Mouse (Mus musculus): ENCODE results near the gene Gm20696. TPM values are rescaled to one million over a fixed set of nuclear protein-coding genes. Genes with fewer than 3 reads are reported as not detected.

Gm20696 gene
- polyA plus RNA-seq, 1 experiment: 2.8 TPM

DNA sequence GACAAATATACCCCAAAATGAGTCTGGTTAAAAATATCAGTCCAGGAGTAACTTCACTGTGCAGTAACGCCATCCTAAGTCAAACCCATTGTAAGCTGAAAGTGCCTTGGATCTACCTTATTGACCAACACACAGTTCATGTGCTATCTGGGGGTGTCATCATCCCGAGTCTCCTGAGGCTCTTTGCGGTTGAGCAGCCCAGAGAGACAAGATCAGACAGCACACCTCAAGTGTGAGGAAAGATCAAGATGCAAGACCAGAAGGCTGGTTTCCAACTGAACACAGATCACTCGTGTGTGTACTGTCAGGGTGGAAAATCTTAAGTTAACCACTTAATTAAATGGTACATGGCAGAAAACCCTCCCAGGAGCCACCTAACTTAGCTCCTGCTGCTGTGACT, 382.6 kb downstream of the Gm20696 start:
- no peaks in the 10 kb centered on the region for H3K4me1 ChIP-seq (ENCODE audit: control insufficient read depth, insufficient read depth, low read length)
- no peak for DNase-seq

DNA sequence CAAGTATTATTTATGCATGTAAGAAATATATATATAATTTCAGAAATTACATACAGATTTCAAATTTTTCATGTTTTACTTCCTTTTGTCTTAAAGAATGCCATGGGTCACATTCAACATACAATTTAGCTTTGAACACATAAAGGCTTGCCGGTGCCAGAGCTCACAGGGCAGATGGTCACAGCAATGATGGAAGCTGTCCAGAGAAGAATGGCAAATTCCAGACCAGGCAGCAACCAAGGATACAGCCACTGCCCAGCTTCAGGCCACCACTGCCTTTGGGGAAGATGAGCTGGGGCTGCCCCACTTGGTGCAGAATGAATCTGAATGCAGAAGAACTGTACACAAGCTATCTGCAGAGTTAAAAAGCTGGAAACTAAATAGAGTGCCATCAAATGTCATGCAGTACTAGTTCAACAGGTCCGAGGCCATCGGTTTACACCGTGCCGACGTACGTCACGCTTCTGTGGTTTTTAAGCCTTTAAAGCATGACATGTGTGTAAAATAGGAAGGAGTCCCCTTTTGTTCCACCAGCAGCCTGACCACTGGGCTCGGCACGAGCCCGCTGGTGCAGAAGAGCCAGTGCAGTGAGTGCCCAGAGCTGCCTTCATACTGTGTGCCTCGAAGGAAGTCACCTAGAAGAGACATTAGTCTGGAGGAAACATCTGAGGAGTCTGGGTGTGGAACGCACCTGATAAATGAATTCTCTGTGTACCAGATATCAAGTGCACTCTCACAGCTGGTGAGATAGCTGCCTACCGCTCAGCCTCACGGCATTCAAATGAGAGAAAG, 383.5 kb downstream of the Gm20696 start:
- TF ChIP-seq CTCF (IDR thresholded peaks at IDR 0.05; ENCODE audit: borderline replicate concordance, insufficient read depth, low read depth, low read length) (no peak), POLR2A (IDR thresholded peaks at IDR 0.05; ENCODE audit: borderline replicate concordance, insufficient read depth, low read length) (no peak)
- Histone ChIP-seq H3K27ac (ENCODE audit: insufficient read depth, low read length) (no peak overlapping the region), H3K4me3 (replicated peaks; ENCODE audit: insufficient read depth, low read depth, low read length) (no peak overlapping the region), H3K4me1 (ENCODE audit: control insufficient read depth, insufficient read depth, low read length) (no peaks in the 10 kb centered on the region), H3K27me3 (ENCODE audit: control insufficient read depth, insufficient read depth, low read length) (no peaks in the 10 kb centered on the region)
- no peak for DNase-seq
- 49% methylated on average over 15 of the region's 15 CpGs for WGBS

More for the DNA sequence above, 382.6 kb downstream of the Gm20696 start:
- Histone ChIP-seq H3K4me3 (replicated peaks; ENCODE audit: insufficient read depth, low read depth, low read length) (no peak overlapping the region), H3K27ac (ENCODE audit: insufficient read depth, low read length) (no peak overlapping the region), H3K27me3 (ENCODE audit: control insufficient read depth, insufficient read depth, low read length) (no peaks in the 10 kb centered on the region)
- TF ChIP-seq POLR2A (IDR thresholded peaks at IDR 0.05; ENCODE audit: borderline replicate concordance, insufficient read depth, low read length) (no peak), CTCF (IDR thresholded peaks at IDR 0.05; ENCODE audit: borderline replicate concordance, insufficient read depth, low read depth, low read length) (no peak)
- WGBS: 92% methylated on average over 4 of the region's 4 CpGs

DNA sequence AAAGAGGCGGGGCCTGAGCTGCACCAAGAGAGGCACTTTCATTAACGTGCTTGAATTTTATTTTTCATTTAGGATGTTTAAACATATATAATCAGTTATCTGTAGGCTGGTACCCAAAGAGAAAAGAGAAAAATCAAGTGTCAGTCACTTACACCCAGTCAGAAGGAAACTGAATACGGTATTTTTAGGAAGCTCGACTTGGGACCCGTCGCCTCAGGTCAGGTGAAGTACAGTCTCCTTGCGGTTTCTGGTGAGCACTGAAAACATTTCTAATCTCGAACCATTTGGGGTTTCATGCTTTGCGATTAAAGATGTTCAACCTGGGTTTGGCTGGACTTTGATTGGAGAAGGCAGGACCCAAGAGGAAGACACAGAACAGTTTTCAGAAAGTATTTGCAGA, 385.2 kb downstream of the Gm20696 start:
- no peak overlapping the region for H3K4me3 ChIP-seq (replicated peaks; ENCODE audit: insufficient read depth, low read depth, low read length)
- H3K27ac ChIP-seq (ENCODE audit: insufficient read depth, low read length): no peak overlapping the region
- no peaks in the 10 kb centered on the region for H3K27me3 ChIP-seq (ENCODE audit: control insufficient read depth, insufficient read depth, low read length)
- TF ChIP-seq CTCF (IDR thresholded peaks at IDR 0.05; ENCODE audit: borderline replicate concordance, insufficient read depth, low read depth, low read length) (no peak), POLR2A (IDR thresholded peaks at IDR 0.05; ENCODE audit: borderline replicate concordance, insufficient read depth, low read length) (no peak)
- no peak for DNase-seq
- no peaks in the 10 kb centered on the region for H3K4me1 ChIP-seq (ENCODE audit: control insufficient read depth, insufficient read depth, low read length)
- 94% methylated on average over 9 of the region's 9 CpGs for WGBS

DNA sequence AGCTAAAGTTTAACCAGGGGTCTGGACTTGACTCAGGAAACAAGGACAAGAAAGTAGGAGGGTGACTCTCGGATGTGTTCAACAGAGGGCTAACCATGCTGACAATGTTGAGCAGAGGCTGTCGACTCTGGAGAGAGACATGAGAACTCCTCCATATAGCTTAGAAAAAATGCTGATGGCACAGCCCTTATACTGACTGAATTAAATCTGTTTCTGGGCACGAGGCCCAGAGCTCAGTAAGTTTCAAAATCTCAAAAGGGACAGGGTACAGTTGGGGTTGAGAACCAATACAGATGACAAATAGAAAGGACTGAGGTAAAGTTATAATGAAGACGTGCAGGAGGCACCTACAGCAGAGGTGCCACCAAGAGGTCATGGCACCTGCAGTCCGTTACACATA, 386.0 kb downstream of the Gm20696 start:
- no peak for DNase-seq
- no peak overlapping the region for H3K27ac ChIP-seq (ENCODE audit: insufficient read depth, low read length)
- H3K4me1 ChIP-seq (ENCODE audit: control insufficient read depth, insufficient read depth, low read length): no peaks in the 10 kb centered on the region
- no peak overlapping the region for H3K4me3 ChIP-seq (replicated peaks; ENCODE audit: insufficient read depth, low read depth, low read length)
- WGBS: 59% methylated on average over 5 of the region's 5 CpGs
- TF ChIP-seq POLR2A (IDR thresholded peaks at IDR 0.05; ENCODE audit: borderline replicate concordance, insufficient read depth, low read length) (no peak), CTCF (IDR thresholded peaks at IDR 0.05; ENCODE audit: borderline replicate concordance, insufficient read depth, low read depth, low read length) (no peak)
- H3K27me3 ChIP-seq (ENCODE audit: control insufficient read depth, insufficient read depth, low read length): no peaks in the 10 kb centered on the region

DNA sequence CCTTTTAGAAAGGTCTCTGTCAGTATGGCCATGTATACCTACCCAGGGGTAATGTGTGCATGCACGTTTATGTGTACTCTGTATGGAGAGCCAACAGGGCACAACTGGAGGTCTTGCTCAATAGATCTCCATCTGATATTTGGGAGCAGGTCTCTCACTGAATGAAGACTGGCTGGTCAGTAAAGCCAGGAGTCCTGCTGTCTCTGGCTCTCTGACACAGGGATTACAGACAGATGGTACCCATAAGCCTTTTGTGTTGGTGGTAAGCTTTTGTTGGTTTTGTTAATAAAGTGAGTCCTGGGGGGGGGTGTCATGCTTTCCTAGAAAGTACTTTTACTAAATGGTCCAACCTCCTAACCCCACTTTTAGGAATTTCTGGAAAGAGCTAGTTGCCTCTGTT, 389.3 kb downstream of the Gm20696 start:
- Histone ChIP-seq H3K27me3 (ENCODE audit: control insufficient read depth, insufficient read depth, low read length) (no peaks in the 10 kb centered on the region), H3K27ac (ENCODE audit: insufficient read depth, low read length) (no peak overlapping the region), H3K4me1 (ENCODE audit: control insufficient read depth, insufficient read depth, low read length) (no peaks in the 10 kb centered on the region), H3K4me3 (replicated peaks; ENCODE audit: insufficient read depth, low read depth, low read length) (no peak overlapping the region)
- no peak for DNase-seq
- TF ChIP-seq POLR2A (IDR thresholded peaks at IDR 0.05; ENCODE audit: borderline replicate concordance, insufficient read depth, low read length): no peak
- TF ChIP-seq CTCF (IDR thresholded peaks at IDR 0.05; ENCODE audit: borderline replicate concordance, insufficient read depth, low read depth, low read length): no peak
- WGBS: 49% methylated on average over 1 of the region's 1 CpGs

DNA sequence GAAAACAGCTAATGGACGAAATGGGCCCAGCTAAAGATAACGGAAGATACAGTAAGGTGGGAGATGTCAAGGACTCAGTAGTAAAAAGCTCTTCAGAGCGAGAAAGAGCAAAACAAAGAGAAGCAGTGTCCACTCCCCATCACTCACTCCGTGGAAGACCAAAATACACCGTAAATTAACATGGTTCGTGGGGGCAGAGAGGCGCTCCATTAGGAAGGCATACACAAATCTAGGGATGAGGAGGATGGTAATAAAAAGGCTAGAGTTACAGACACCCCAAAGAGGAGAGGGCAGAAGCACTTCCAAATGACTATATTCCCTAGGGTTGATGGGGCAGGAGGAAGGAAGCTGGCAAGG, 390.3 kb downstream of the Gm20696 start:
- no peak for DNase-seq
- TF ChIP-seq POLR2A (IDR thresholded peaks at IDR 0.05; ENCODE audit: borderline replicate concordance, insufficient read depth, low read length) (no peak), CTCF (IDR thresholded peaks at IDR 0.05; ENCODE audit: borderline replicate concordance, insufficient read depth, low read depth, low read length) (no peak)
- Histone ChIP-seq H3K4me1 (ENCODE audit: control insufficient read depth, insufficient read depth, low read length) (no peaks in the 10 kb centered on the region), H3K27ac (ENCODE audit: insufficient read depth, low read length) (no peak overlapping the region), H3K4me3 (replicated peaks; ENCODE audit: insufficient read depth, low read depth, low read length) (no peak overlapping the region), H3K27me3 (ENCODE audit: control insufficient read depth, insufficient read depth, low read length) (no peaks in the 10 kb centered on the region)
- 92% methylated on average over 7 of the region's 7 CpGs for WGBS

DNA sequence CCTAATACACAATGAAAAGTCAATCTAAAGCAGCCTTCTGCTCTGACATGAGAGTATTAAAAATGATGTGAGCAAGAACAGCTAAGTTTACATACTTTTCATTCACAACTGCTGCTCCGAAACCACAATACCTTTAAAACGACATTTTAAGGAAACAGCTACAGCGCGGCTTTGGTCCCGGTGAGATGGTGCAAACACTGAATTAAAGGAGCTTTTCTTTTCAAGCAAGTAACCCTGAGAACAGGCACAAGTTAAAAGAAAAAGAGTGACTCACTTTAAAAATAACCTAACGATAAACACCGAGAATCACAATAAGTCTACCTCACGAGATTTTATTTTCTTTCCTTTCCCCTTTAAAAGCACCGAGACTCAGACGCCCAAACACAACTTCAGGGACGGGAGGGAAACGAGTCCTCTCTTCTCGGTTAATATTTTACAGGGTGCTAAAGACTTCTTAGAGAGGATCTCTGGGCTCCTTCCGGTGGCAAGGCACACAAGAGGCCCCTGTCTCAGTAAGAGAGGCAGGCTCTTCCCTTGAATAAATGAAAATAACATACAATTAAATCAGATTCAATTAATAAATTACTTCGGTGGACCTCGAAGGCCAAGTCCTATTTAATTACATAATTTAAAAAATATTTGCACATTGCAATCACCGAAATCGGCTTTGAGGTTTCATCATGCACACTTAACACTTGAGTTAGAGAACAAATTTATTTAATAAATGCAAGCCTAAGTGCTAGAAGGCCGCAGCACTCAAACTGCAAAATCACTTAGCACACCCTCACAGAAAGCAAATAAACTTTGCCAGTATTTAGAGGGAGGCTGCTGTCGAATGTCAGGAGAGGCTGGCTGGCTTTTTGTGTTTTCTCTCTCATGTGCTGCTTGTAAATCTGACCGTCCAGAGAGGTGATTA, 391.0 kb downstream of the Gm20696 start:
- Histone ChIP-seq H3K4me1 (ENCODE audit: control insufficient read depth, insufficient read depth, low read length) (no peaks in the 10 kb centered on the region), H3K27me3 (ENCODE audit: control insufficient read depth, insufficient read depth, low read length) (no peaks in the 10 kb centered on the region), H3K4me3 (replicated peaks; ENCODE audit: insufficient read depth, low read depth, low read length) (no peak overlapping the region), H3K27ac (ENCODE audit: insufficient read depth, low read length) (no peak overlapping the region)
- TF ChIP-seq POLR2A (IDR thresholded peaks at IDR 0.05; ENCODE audit: borderline replicate concordance, insufficient read depth, low read length) (no peak), CTCF (IDR thresholded peaks at IDR 0.05; ENCODE audit: borderline replicate concordance, insufficient read depth, low read depth, low read length) (no peak)
- 92% methylated on average over 21 of the region's 21 CpGs for WGBS
- DNase-seq: no peak

Measured in cerebellum, adult 2 months (tissue).